Mouse (Mus musculus) forebrain, embryonic 12.5 days (tissue): ENCODE measurements at regions not wholly inside any gene's neighbourhood (a gene's known extent, or its start where the extent isn't known, plus 50 kb on each side); places are given as distances from the start of the nearest gene placed in this dataset.

Experiments used
- ATAC-seq: fragments of 200-750 bp; cut with Nextera tagmentation; 2 replicates; pipeline ENCODE4 v1.8.0; 2017; ENCODE audit warnings: moderate TSS enrichment; ENCODE audit not compliant: low FRiP score
- H3K27ac ChIP-seq: fragments of 300-500 bp; sonication (generic); 2 replicates; pipeline ENCODE4 v1.5.1; 2016; ENCODE audit warnings: mild to moderate bottlenecking
- H3K27me3 ChIP-seq: fragments of 300-500 bp; sonication (generic); 2 replicates; pipeline ENCODE4 v1.6.1; 2016; ENCODE audit warnings: mild to moderate bottlenecking
- H3K36me3 ChIP-seq: fragments of 300-500 bp; sonication (generic); replicated peaks from 2 replicates; pipeline ENCODE4 v1.6.1; 2016; ENCODE audit warnings: mild to moderate bottlenecking
- H3K4me1 ChIP-seq: fragments of 300-500 bp; sonication (generic); 2 replicates; pipeline ENCODE4 v1.6.1; 2016
- H3K4me2 ChIP-seq: fragments of 300-500 bp; sonication (generic); 2 replicates; pipeline ENCODE4 v1.6.1; 2016; ENCODE audit warnings: mild to moderate bottlenecking, moderate library complexity
- H3K4me3 ChIP-seq: fragments of 300-500 bp; sonication (generic); replicated peaks from 2 replicates; pipeline ENCODE4 v1.5.1; 2016; ENCODE audit warnings: mild to moderate bottlenecking
- H3K9ac ChIP-seq: fragments of 300-500 bp; sonication (generic); 2 replicates; pipeline ENCODE4 v1.6.1; 2016; ENCODE audit warnings: mild to moderate bottlenecking
- H3K9me3 ChIP-seq: fragments of 300-500 bp; sonication (generic); 2 replicates; pipeline ENCODE4 v1.6.1; 2016
- WGBS: fragments of 180-500 bp; shearing (Covaris S2); methylation state at CpG from one replicate; pipeline ENCODE4 v1.1.7; 2016; 5-methylcytosine and 5-hydroxymethylcytosine counted together

DNA sequence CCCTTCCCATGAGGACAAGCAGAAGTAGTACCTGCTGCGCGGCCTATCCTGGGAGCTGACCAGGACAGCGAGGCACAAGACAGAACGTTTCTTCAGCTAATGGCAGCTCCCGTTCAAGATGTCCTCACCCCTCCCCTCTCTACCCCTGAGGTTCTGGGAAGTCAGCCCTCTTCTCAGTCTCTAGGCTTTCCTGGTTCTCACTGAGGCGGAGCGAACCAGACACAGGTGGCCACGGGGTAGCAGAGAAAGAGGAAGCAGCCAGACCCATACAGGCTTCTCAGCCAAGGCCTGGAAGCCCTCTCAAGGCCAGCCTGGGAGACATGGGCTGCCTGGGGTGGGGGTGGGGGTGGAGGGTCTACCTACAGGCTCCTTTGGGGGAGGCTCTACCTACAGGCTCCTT is 78.5 kb upstream of the Sertad2 start:
- Histone ChIP-seq H3K4me3 (no peak overlapping the region), H3K36me3 (no peaks in the 10 kb centered on the region), H3K27ac (no peak overlapping the region), H3K27me3 (no peaks in the 10 kb centered on the region; the same call in 1 of the 2 replicates), H3K9ac (no peak overlapping the region), H3K4me1 (no peaks in the 10 kb centered on the region), H3K4me2 (no peak overlapping the region), H3K9me3 (no peaks in the 10 kb centered on the region)
- ATAC-seq, result no peak
- 83% methylated on average over 8 of the region's 8 CpGs for WGBS

GRCm38 (mm10) chr11:20466591-20466990 is 76.5 kb upstream of the Sertad2 start:
- H3K4me3 ChIP-seq, result no peak overlapping the region
- H3K4me1 ChIP-seq, result no peaks in the 10 kb centered on the region
- ATAC-seq, result no peak
- H3K9me3 ChIP-seq, result no peaks in the 10 kb centered on the region
- H3K4me2 ChIP-seq, result no peak overlapping the region
- H3K27me3 ChIP-seq, result no peaks in the 10 kb centered on the region; the same call in 1 of the 2 replicates
- 15% methylated on average over 4 of the region's 4 CpGs for WGBS
- no peak overlapping the region for H3K27ac ChIP-seq
- no peaks in the 10 kb centered on the region for H3K36me3 ChIP-seq
- H3K9ac ChIP-seq, result no peak overlapping the region

DNA sequence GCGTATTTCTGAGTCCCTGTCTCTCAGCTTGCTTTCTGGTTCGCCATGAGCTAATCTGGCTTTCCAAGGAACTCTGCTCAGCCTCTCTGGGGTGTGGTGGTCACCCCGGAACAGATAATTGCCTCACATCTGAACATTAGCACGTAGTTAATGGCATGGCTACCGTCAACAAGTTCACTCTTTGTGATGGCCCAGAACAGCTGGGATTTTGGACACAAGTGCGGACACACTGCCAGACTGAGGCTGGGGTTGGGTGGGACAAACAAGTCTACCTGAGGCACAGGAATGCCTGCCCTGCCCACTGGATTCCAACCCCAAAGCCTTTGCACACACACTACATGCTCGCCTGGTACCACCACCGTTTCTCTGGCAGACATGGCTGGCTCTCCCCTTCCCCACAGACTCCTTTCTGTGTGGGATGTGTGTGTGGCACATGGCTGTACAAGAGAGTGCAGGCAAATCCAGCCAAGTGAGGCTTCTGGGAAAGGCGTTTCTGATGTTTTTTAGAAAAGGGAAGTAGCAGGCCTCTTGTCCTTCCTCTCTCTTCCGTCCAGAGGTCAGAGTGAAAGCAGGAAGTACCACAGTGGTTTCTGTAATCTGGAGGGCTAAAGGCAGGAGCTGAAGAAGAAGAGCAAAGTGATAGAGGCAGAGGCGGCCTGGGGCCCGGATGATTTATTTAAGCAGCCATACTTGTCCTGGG is 74.6 kb upstream of the Sertad2 start:
- 85% methylated on average over 12 of the region's 12 CpGs for WGBS
- ATAC-seq, result no peak
- Histone ChIP-seq H3K4me2 (no peak overlapping the region), H3K9ac (no peak overlapping the region), H3K9me3 (no peaks in the 10 kb centered on the region), H3K27ac (no peak overlapping the region), H3K36me3 (no peaks in the 10 kb centered on the region), H3K4me3 (no peak overlapping the region), H3K4me1 (no peaks in the 10 kb centered on the region), H3K27me3 (no peaks in the 10 kb centered on the region; the same call in 1 of the 2 replicates)

DNA sequence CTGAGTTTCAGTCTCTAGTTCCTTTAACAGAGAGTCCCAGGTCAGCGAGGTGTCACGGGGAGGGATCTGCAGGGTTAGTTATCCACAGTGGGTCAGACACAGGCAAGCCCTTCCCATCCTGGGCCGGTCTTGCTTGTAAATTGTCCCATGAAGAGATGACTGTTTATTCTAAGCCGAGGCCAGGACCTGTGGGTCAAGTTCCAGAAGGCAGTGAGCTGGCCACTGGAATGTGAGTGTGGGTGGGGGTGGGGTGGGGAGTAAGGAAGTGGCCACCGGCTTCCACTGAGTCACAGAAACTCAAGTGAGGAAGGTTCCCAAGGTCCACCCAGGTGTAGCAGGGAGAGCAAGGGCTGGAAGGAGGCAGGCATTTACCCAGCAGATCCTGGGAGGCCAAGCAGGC is 73.7 kb upstream of the Sertad2 start:
- Histone ChIP-seq H3K27me3 (no peaks in the 10 kb centered on the region), H3K4me2 (no peak overlapping the region), H3K27ac (no peak overlapping the region), H3K9me3 (no peaks in the 10 kb centered on the region), H3K9ac (no peak overlapping the region), H3K4me1 (no peaks in the 10 kb centered on the region), H3K36me3 (no peaks in the 10 kb centered on the region), H3K4me3 (no peak overlapping the region)
- WGBS, result 79% methylated on average over 5 of the region's 5 CpGs
- ATAC-seq, result no peak

- ATAC-seq, result no peak
- no peak overlapping the region for H3K9ac ChIP-seq
- no peak overlapping the region for H3K27ac ChIP-seq
- no peaks in the 10 kb centered on the region for H3K9me3 ChIP-seq
- no peak overlapping the region for H3K4me2 ChIP-seq
- WGBS, result 83% methylated on average over 6 of the region's 6 CpGs
- no peaks in the 10 kb centered on the region for H3K4me1 ChIP-seq
- no peak overlapping the region for H3K4me3 ChIP-seq
- no peaks in the 10 kb centered on the region for H3K36me3 ChIP-seq
- H3K27me3 ChIP-seq, result no peaks in the 10 kb centered on the region
These were observed 72.7 kb upstream of the Sertad2 start for GRCm38 (mm10) chr11:20470396-20470795.

- Histone ChIP-seq H3K27ac (no peak overlapping the region), H3K9ac (no peak overlapping the region), H3K4me2 (no peak overlapping the region), H3K4me1 (peaks cover 3% of the 10 kb centered on the region), H3K27me3 (no peaks in the 10 kb centered on the region), H3K4me3 (no peak overlapping the region), H3K36me3 (no peaks in the 10 kb centered on the region), H3K9me3 (no peaks in the 10 kb centered on the region)
- WGBS, result 92% methylated on average over 1 of the region's 1 CpGs
- no peak for ATAC-seq
These were observed 70.7 kb upstream of the Sertad2 start for GRCm38 (mm10) chr11:20472336-20472735.

GRCm38 (mm10) chr11:20475629-20476028 is 67.4 kb upstream of the Sertad2 start:
- H3K4me2 ChIP-seq, result no peak overlapping the region
- H3K9me3 ChIP-seq, result no peaks in the 10 kb centered on the region
- WGBS, result 87% methylated on average over 7 of the region's 7 CpGs
- no peaks in the 10 kb centered on the region for H3K36me3 ChIP-seq
- no peak overlapping the region for H3K27ac ChIP-seq
- peaks cover 8% of the 10 kb centered on the region for H3K4me1 ChIP-seq
- H3K4me3 ChIP-seq, result no peak overlapping the region
- no peak overlapping the region for H3K9ac ChIP-seq
- no peak for ATAC-seq
- H3K27me3 ChIP-seq, result no peaks in the 10 kb centered on the region

DNA sequence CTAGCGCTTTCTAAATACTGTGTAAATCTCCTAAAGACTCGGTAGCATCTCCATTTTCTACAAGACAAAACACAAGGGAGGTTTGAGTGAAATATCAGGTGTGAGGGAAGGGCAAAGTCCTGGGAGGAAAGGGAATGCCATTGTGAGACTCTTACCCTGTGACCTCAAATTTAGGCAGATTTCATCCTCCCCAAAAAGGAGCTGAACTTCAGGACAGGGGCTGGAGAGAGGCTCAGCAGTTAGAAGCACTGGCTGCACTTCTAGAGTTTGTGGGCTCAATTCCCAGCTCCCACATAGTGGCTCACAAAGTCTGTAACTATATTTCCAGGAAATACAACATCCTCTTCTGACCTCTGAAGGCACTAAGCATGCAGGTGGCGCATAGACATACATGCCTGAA is 66.6 kb upstream of the Sertad2 start:
- H3K4me1 ChIP-seq, result peaks cover 8% of the 10 kb centered on the region
- no peaks in the 10 kb centered on the region for H3K27me3 ChIP-seq
- H3K9ac ChIP-seq, result no peak overlapping the region
- H3K9me3 ChIP-seq, result no peaks in the 10 kb centered on the region
- H3K36me3 ChIP-seq, result no peaks in the 10 kb centered on the region
- 87% methylated on average over 3 of the region's 3 CpGs for WGBS
- H3K4me2 ChIP-seq, result no peak overlapping the region
- ATAC-seq, result no peak
- no peak overlapping the region for H3K4me3 ChIP-seq
- H3K27ac ChIP-seq, result no peak overlapping the region

GRCm38 (mm10) chr11:20477183-20478037 is 65.6 kb upstream of the Sertad2 start:
- Histone ChIP-seq H3K4me1 (peaks cover 8% of the 10 kb centered on the region), H3K4me2 (peak overlapping the region; percentile 36)

GRCm38 (mm10) chr11:20480632-20481031 is 62.4 kb upstream of the Sertad2 start:
- no peaks in the 10 kb centered on the region for H3K36me3 ChIP-seq
- no peaks in the 10 kb centered on the region for H3K27me3 ChIP-seq
- H3K4me1 ChIP-seq, result peaks cover 8% of the 10 kb centered on the region
- no peak overlapping the region for H3K4me3 ChIP-seq
- no peak overlapping the region for H3K4me2 ChIP-seq
- 82% methylated on average over 3 of the region's 3 CpGs for WGBS
- no peak overlapping the region for H3K27ac ChIP-seq
- H3K9me3 ChIP-seq, result no peaks in the 10 kb centered on the region
- no peak overlapping the region for H3K9ac ChIP-seq
- ATAC-seq, result no peak

More at GRCm38 (mm10) chr11:20477183-20478037, 65.6 kb upstream of the Sertad2 start:
- Histone ChIP-seq H3K27ac (no peak overlapping the region; the same call in 1 of the 2 replicates), H3K9me3 (no peaks in the 10 kb centered on the region), H3K27me3 (no peaks in the 10 kb centered on the region), H3K9ac (no peak overlapping the region), H3K4me3 (no peak overlapping the region), H3K36me3 (no peaks in the 10 kb centered on the region)
- 14% methylated on average over 19 of the region's 19 CpGs for WGBS
- peak; percentile 67 for ATAC-seq

DNA sequence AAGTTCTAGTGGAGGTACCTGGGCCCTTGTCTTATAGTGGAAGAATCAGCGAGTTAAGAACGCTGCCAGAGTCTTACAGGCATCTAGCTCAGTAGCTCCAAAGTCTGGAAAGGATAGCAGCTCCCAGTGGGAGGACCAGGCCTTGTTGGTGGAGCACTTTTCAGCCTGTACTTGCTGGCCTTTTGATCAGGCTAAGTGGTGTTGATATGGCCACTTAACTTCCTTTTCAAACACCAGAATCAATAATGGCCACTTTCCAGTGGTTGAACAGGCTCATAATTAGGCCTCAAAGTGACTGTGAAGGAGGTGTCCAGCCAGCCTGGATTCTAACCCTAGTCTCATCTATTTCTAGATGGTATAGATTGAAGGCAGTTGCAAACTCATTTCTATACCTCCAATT is 57.7 kb upstream of the Sertad2 start:
- Histone ChIP-seq H3K4me1 (no peaks in the 10 kb centered on the region), H3K9me3 (no peaks in the 10 kb centered on the region), H3K36me3 (no peaks in the 10 kb centered on the region), H3K27me3 (no peaks in the 10 kb centered on the region), H3K27ac (no peak overlapping the region), H3K4me3 (no peak overlapping the region), H3K9ac (no peak overlapping the region), H3K4me2 (no peak overlapping the region)
- 77% methylated on average over 2 of the region's 2 CpGs for WGBS
- no peak for ATAC-seq
